Mouse (Mus musculus) thymus, postnatal 14 days (tissue): ENCODE measurements around the gene Uts2r.

Experiments used
- DNase-seq: peaks from one replicate; pipeline ENCODE4 v3.0.0; 2021

Uts2r gene

GRCm38 (mm10) chr11:121173203-121173602, 13.1 kb downstream of the Uts2r start:
- DNase-seq: no peak

- no peak for DNase-seq
These were observed 14.2 kb downstream of the Uts2r start for GRCm38 (mm10) chr11:121174234-121174633.

GRCm38 (mm10) chr11:121176285-121177270, 16.5 kb downstream of the Uts2r start:
- DNase-seq: peak; percentile 61

- DNase-seq: no peak
These were observed 29.6 kb downstream of the Uts2r start for GRCm38 (mm10) chr11:121189681-121190080.

GRCm38 (mm10) chr11:121192742-121193141, 32.7 kb downstream of the Uts2r start:
- DNase-seq: no peak

- no peak for DNase-seq
These were observed 33.3 kb downstream of the Uts2r start for GRCm38 (mm10) chr11:121193415-121193814.

- DNase-seq: no peak
These were observed 38.6 kb downstream of the Uts2r start for GRCm38 (mm10) chr11:121198622-121199021.

- DNase-seq: no peak
These were observed 39.8 kb downstream of the Uts2r start for GRCm38 (mm10) chr11:121199851-121200250.

GRCm38 (mm10) chr11:121200781-121201180, 40.7 kb downstream of the Uts2r start:
- no peak for DNase-seq

GRCm38 (mm10) chr11:121201436-121202198, 41.5 kb downstream of the Uts2r start:
- peak; percentile 32 for DNase-seq

- DNase-seq: no peak
These were observed 43.7 kb downstream of the Uts2r start for GRCm38 (mm10) chr11:121203859-121204160.

- DNase-seq: peak; percentile 98
These were observed 44.3 kb downstream of the Uts2r start, which contains the start of the genes Hexdc and Ogfod3 for GRCm38 (mm10) chr11:121204161-121205006. Gene Hexdc (plus strand): TSS chr11:121204433. Gene Ogfod3 (minus strand): TSS chr11:121204711.
